Mouse (Mus musculus) hindbrain, embryonic 15.5 days (tissue): ENCODE results near the gene Pbx2. TPM values are rescaled to one million over a fixed set of nuclear protein-coding genes. Genes with fewer than 3 reads are reported as not detected.
A peak's percentile ranks its signal among the peaks of the same experiment; 100 is the strongest.

Experiments
- ATAC-seq: fragments of 200-750 bp; cut with Nextera tagmentation; 2 replicates; pipeline ENCODE4 v1.8.0; 2017; ENCODE audit warnings: low read depth, moderate number of reproducible peaks, moderate TSS enrichment; ENCODE audit not compliant: low FRiP score
- H3K27ac ChIP-seq: fragments of 300-500 bp; sonication (generic); replicated peaks from 2 replicates; pipeline ENCODE4 v1.5.1; 2015; ENCODE audit warnings: mild to moderate bottlenecking, inconsistent platforms
- H3K27me3 ChIP-seq: fragments of 300-500 bp; sonication (generic); 2 replicates; pipeline ENCODE4 v1.6.1; 2015; ENCODE audit warnings: control low read depth, inconsistent platforms
- H3K36me3 ChIP-seq: fragments of 300-500 bp; sonication (generic); 2 replicates; pipeline ENCODE4 v1.6.1; 2015; ENCODE audit warnings: control low read depth, inconsistent platforms
- H3K4me1 ChIP-seq: fragments of 300-500 bp; sonication (generic); replicated peaks from 2 replicates; pipeline ENCODE4 v1.6.1; 2015; ENCODE audit warnings: control low read depth, inconsistent platforms
- H3K4me2 ChIP-seq: fragments of 300-500 bp; sonication (generic); 2 replicates; pipeline ENCODE4 v1.6.1; 2015; ENCODE audit warnings: moderate library complexity, mild to moderate bottlenecking, inconsistent platforms
- H3K4me3 ChIP-seq: fragments of 300-500 bp; sonication (generic); 2 replicates; pipeline ENCODE4 v1.5.1; 2015; ENCODE audit warnings: mild to moderate bottlenecking, inconsistent platforms
- H3K9ac ChIP-seq: fragments of 300-500 bp; sonication (generic); 2 replicates; pipeline ENCODE4 v1.6.1; 2015; ENCODE audit warnings: inconsistent platforms
- H3K9me3 ChIP-seq: fragments of 300-500 bp; sonication (generic); 2 replicates; pipeline ENCODE4 v1.6.1; 2016; ENCODE audit warnings: control low read depth, inconsistent platforms
- WGBS: fragments of 180-500 bp; shearing (Covaris S2); methylation state at CpG from one replicate; pipeline ENCODE4 v1.1.7; 2015; 5-methylcytosine and 5-hydroxymethylcytosine counted together
- polyA plus RNA-seq: library from polyadenylated mRNA; unstranded; fragments of >200 nt; fragmentation: Nextera tagmentation; extraction: Ambion mirVana; gene quantifications from 2 replicates; pipeline ENCODE4 v1.2.1, GENCODE M21; 2015

Gene Pbx2
- polyA plus RNA-seq, 1 experiment from 2014 or later = 8.9 TPM

DNA sequence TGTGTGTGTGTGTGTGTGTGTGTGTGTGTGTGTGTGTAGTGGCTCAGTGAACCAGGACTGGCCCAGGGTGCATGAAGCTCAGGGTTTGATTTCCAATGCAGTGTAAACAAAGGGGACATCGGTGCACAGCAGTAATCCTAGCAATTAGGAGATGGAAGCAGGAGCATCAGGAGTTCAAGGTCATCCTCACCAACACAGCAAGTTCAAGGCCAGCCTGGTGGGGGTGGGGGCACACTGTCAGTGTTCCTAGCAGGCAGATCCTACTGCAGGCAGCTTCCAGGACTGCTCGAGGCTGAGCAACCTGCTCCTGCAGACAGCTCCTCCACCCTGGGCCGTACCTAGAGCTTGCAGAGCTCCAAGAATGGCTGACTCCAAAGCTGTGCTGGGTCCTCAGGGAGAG is 28.5 kb upstream of the Pbx2 start:
- Histone ChIP-seq H3K4me1 (no peaks in the 10 kb centered on the region), H3K9ac (no peak overlapping the region), H3K4me3 (no peak overlapping the region), H3K36me3 (no peaks in the 10 kb centered on the region), H3K4me2 (no peak overlapping the region), H3K27ac (no peak overlapping the region), H3K9me3 (no peaks in the 10 kb centered on the region), H3K27me3 (no peaks in the 10 kb centered on the region)
- 70% methylated on average over 3 of the region's 3 CpGs for WGBS
- ATAC-seq = no peak

DNA sequence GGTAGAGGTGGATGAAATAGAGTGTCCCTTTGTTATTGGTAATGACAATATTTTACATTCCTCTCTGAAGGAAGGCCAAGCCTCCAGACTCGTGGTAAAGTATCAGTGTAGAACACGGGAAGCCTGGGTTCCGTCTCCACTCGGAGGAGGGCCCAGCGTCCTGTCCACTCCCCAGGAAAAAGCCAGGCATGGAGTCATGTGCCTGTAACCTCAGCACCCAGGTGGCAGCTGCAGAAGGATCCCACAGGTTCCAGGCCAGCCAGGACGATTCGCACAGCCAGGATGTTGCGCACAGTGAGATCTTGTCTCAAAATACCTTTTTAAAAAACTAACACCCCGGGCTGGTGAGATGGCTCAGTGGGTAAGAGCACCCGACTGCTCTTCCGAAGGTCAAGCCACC is 27.7 kb upstream of the Pbx2 start:
- Histone ChIP-seq H3K4me2 (no peak overlapping the region), H3K4me1 (no peaks in the 10 kb centered on the region), H3K27ac (no peak overlapping the region), H3K9me3 (no peaks in the 10 kb centered on the region), H3K36me3 (no peaks in the 10 kb centered on the region), H3K27me3 (no peaks in the 10 kb centered on the region), H3K4me3 (no peak overlapping the region), H3K9ac (no peak overlapping the region)
- WGBS = 79% methylated on average over 11 of the region's 11 CpGs
- ATAC-seq = no peak

- peak; percentile 23; the same call in 1 of the 2 replicates for ATAC-seq
- H3K4me2 ChIP-seq = peak within 1 kb of the TSS; percentile 14
- no peaks in the 10 kb centered on the region for H3K9me3 ChIP-seq
- H3K4me3 ChIP-seq = no peak within 1 kb of the TSS
- 20% methylated on average over 6 of the region's 6 CpGs for WGBS
- H3K4me1 ChIP-seq = no peaks in the 10 kb centered on the region
- H3K36me3 ChIP-seq = no peaks in the 10 kb centered on the region
- H3K27ac ChIP-seq = peak within 1 kb of the TSS; percentile 42; the same call in 1 of the 2 replicates
- no peak within 1 kb of the TSS for H3K9ac ChIP-seq
- no peaks in the 10 kb centered on the region for H3K27me3 ChIP-seq
Observed at GRCm38 (mm10) chr17:34564003-34564421, 27.1 kb upstream of the Pbx2 start, which contains the start of gene Notch4. TSS of gene Notch4 (plus strand) at chr17:34564268.

- Histone ChIP-seq H3K27ac (peak overlapping the region; percentile 42; the same call in 1 of the 2 replicates), H3K4me2 (peak overlapping the region; percentile 14), H3K4me3 (no peak overlapping the region), H3K4me1 (no peaks in the 10 kb centered on the region), H3K9ac (no peak overlapping the region), H3K27me3 (no peaks in the 10 kb centered on the region), H3K9me3 (no peaks in the 10 kb centered on the region), H3K36me3 (no peaks in the 10 kb centered on the region)
- ATAC-seq = no peak
- 53% methylated on average over 3 of the region's 3 CpGs for WGBS
Observed at GRCm38 (mm10) chr17:34564796-34565195, 26.3 kb upstream of the Pbx2 start.

- WGBS = 72% methylated on average over 9 of the region's 9 CpGs
- H3K4me3 ChIP-seq = no peak overlapping the region
- H3K4me2 ChIP-seq = no peak overlapping the region
- no peak overlapping the region for H3K27ac ChIP-seq
- no peaks in the 10 kb centered on the region for H3K9me3 ChIP-seq
- no peaks in the 10 kb centered on the region for H3K4me1 ChIP-seq
- H3K36me3 ChIP-seq = no peaks in the 10 kb centered on the region
- no peak for ATAC-seq
- no peaks in the 10 kb centered on the region for H3K27me3 ChIP-seq
- H3K9ac ChIP-seq = no peak overlapping the region
Observed at GRCm38 (mm10) chr17:34567311-34567710, 23.8 kb upstream of the Pbx2 start.

DNA sequence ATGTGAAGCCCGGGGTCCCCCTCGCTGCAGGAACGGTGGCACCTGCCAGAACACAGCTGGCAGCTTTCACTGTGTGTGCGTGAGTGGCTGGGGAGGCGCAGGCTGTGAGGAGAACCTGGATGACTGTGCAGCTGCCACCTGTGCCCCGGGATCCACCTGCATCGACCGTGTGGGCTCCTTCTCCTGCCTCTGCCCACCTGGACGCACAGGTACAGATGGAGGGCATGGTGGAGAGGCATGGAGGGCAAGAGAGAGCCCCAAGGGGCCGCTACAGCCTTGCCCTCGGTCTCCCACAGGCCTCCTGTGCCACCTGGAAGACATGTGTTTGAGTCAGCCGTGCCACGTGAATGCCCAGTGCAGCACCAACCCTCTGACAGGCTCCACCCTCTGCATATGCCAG is 22.6 kb upstream of the Pbx2 start:
- Histone ChIP-seq H3K9ac (no peak overlapping the region), H3K9me3 (no peaks in the 10 kb centered on the region), H3K4me2 (no peak overlapping the region), H3K27ac (no peak overlapping the region), H3K4me1 (no peaks in the 10 kb centered on the region), H3K36me3 (no peaks in the 10 kb centered on the region), H3K4me3 (no peak overlapping the region), H3K27me3 (no peaks in the 10 kb centered on the region)
- no peak for ATAC-seq
- WGBS = 79% methylated on average over 13 of the region's 13 CpGs

DNA sequence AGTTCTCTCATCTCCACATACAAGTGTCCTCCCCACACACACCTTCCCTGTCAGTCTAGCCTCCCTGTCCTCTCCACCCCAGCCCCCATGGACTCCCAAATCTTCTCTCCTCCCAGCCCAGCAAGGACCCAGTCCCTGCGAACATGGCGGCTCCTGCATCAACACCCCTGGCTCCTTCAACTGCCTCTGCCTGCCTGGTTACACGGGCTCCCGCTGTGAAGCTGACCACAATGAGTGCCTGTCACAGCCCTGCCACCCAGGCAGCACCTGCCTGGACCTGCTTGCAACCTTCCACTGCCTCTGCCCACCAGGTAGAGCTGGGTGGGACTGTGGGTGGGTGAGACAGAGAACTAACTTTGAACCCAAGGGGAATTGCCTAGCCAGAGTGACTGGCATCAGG is 21.1 kb upstream of the Pbx2 start:
- H3K36me3 ChIP-seq = no peaks in the 10 kb centered on the region
- no peaks in the 10 kb centered on the region for H3K9me3 ChIP-seq
- no peak overlapping the region for H3K4me2 ChIP-seq
- no peaks in the 10 kb centered on the region for H3K4me1 ChIP-seq
- no peak overlapping the region for H3K9ac ChIP-seq
- no peak overlapping the region for H3K27ac ChIP-seq
- no peak for ATAC-seq
- WGBS = 66% methylated on average over 4 of the region's 4 CpGs
- no peak overlapping the region for H3K4me3 ChIP-seq
- H3K27me3 ChIP-seq = no peaks in the 10 kb centered on the region

DNA sequence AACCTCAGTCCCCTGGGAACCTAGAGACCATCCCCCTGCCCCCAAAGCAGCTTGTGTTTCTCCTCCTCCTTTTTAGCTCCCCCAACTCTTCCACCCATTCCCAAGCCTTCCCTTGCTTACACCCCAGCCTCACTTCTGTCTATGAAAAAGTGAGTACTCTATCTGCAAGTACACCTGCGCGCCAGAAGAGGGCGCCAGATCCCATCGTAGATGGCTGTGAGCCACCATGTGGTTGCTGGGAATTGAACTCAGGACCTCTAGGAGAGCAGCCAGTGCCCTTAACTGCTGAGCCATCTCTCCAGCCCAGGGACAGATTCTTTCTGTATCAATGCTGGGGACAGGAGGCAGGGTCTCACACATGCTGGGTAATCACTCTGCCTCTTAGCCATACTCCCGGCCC is 19.2 kb upstream of the Pbx2 start:
- H3K27ac ChIP-seq = no peak overlapping the region
- H3K4me2 ChIP-seq = no peak overlapping the region
- H3K9ac ChIP-seq = no peak overlapping the region
- no peaks in the 10 kb centered on the region for H3K4me1 ChIP-seq
- 15% methylated on average over 5 of the region's 5 CpGs for WGBS
- no peaks in the 10 kb centered on the region for H3K27me3 ChIP-seq
- no peak for ATAC-seq
- H3K36me3 ChIP-seq = no peaks in the 10 kb centered on the region
- no peaks in the 10 kb centered on the region for H3K9me3 ChIP-seq
- H3K4me3 ChIP-seq = no peak overlapping the region

- Histone ChIP-seq H3K27me3 (no peaks in the 10 kb centered on the region), H3K27ac (no peak overlapping the region), H3K4me2 (no peak overlapping the region), H3K36me3 (no peaks in the 10 kb centered on the region), H3K4me1 (no peaks in the 10 kb centered on the region), H3K9ac (no peak overlapping the region), H3K4me3 (no peak overlapping the region), H3K9me3 (no peaks in the 10 kb centered on the region)
- ATAC-seq = no peak
- 13% methylated on average over 14 of the region's 15 CpGs for WGBS
Observed at GRCm38 (mm10) chr17:34572361-34572760, 18.7 kb upstream of the Pbx2 start.

- ATAC-seq = no peak
- Histone ChIP-seq H3K4me3 (no peak overlapping the region), H3K9me3 (no peaks in the 10 kb centered on the region), H3K4me1 (no peaks in the 10 kb centered on the region), H3K27ac (no peak overlapping the region), H3K9ac (no peak overlapping the region), H3K4me2 (no peak overlapping the region), H3K27me3 (no peaks in the 10 kb centered on the region), H3K36me3 (no peaks in the 10 kb centered on the region)
- WGBS = 77% methylated on average over 5 of the region's 5 CpGs
Observed at GRCm38 (mm10) chr17:34576577-34576976, 14.5 kb upstream of the Pbx2 start.

GRCm38 (mm10) chr17:34578070-34578469 is 13.0 kb upstream of the Pbx2 start:
- no peak overlapping the region for H3K9ac ChIP-seq
- no peaks in the 10 kb centered on the region for H3K36me3 ChIP-seq
- no peak overlapping the region for H3K27ac ChIP-seq
- ATAC-seq = no peak
- H3K4me1 ChIP-seq = no peaks in the 10 kb centered on the region
- 88% methylated on average over 3 of the region's 3 CpGs for WGBS
- H3K27me3 ChIP-seq = no peaks in the 10 kb centered on the region
- H3K9me3 ChIP-seq = no peaks in the 10 kb centered on the region
- no peak overlapping the region for H3K4me3 ChIP-seq
- no peak overlapping the region for H3K4me2 ChIP-seq

DNA sequence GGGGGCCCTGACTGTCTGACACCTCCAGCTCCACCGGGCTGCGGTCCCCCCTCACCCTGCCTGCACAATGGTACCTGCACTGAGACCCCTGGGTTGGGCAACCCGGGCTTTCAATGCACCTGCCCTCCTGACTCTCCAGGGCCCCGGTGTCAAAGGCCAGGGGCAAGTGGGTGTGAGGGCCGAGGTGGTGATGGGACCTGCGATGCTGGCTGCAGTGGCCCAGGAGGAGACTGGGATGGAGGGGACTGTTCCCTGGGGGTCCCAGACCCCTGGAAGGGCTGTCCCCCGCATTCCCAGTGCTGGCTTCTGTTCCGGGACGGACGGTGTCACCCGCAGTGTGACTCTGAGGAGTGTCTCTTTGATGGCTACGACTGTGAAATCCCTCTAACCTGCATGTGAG is 8.5 kb upstream of the Pbx2 start:
- Histone ChIP-seq H3K9me3 (no peaks in the 10 kb centered on the region), H3K4me3 (no peak overlapping the region), H3K4me2 (no peak overlapping the region), H3K27ac (no peak overlapping the region), H3K36me3 (no peaks in the 10 kb centered on the region), H3K4me1 (peaks cover 12% of the 10 kb centered on the region), H3K9ac (no peak overlapping the region), H3K27me3 (no peaks in the 10 kb centered on the region)
- no peak for ATAC-seq
- 88% methylated on average over 12 of the region's 12 CpGs for WGBS

DNA sequence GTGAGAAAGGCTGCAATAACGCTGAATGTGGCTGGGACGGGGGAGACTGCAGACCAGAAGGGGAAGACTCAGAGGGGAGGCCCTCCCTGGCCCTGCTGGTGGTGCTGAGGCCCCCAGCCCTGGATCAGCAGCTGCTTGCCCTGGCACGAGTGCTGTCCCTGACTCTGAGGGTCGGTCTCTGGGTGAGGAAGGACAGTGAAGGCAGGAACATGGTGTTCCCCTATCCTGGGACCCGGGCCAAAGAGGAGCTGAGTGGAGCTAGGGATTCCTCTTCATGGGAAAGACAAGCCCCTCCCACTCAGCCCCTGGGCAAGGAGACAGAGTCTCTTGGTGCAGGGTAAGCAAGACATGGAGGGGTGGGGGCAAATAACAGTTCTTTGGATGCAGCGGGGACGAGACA is 7.7 kb upstream of the Pbx2 start:
- H3K27me3 ChIP-seq = no peaks in the 10 kb centered on the region
- no peaks in the 10 kb centered on the region for H3K36me3 ChIP-seq
- WGBS = 61% methylated on average over 7 of the region's 7 CpGs
- no peak overlapping the region for H3K27ac ChIP-seq
- H3K4me3 ChIP-seq = no peak overlapping the region
- H3K4me1 ChIP-seq = peaks cover 19% of the 10 kb centered on the region
- ATAC-seq = no peak
- no peaks in the 10 kb centered on the region for H3K9me3 ChIP-seq
- H3K9ac ChIP-seq = no peak overlapping the region
- no peak overlapping the region for H3K4me2 ChIP-seq
